Comparison of ENCODE assay signal across 30 mouse cellular contexts in the genomic region with DNA sequence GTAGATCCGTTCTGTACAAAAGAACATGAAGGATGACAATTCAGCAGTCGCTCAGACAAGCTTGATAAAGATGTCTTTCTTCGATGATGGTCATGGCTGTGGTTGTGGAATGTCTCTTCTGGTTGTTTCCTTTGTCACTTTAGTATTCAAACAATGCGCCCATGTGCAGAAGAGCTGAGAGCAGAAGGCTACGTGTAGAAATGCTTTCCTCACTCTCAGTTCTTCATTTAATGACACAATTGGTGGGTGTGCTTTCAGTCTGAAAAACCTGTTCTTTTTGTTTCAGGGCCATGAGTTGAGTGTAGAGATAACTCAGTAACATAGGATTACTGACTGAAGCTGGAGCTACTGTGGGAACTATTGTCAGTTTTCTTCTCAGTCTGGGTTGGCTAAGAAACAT.
"Had no signal": no experiment of that assay in that cellular context is flagged by ENCODE, and none has a peak within 500 bp of the region (broad histone marks: within the 10 kb centered on the region; RNA-seq: fewer than 3 reads in every experiment).

No protein-coding gene starts in this region.

- H3K36me3 ChIP-seq: heart, embryonic 10.5 days; heart, embryonic 12.5 days; heart, embryonic 13.5 days; heart, embryonic 15.5 days; hindbrain, embryonic 10.5 days; hindbrain, embryonic 12.5 days; hindbrain, embryonic 13.5 days; hindbrain, embryonic 15.5 days; intestine, embryonic 15.5 days; kidney, embryonic 15.5 days had no signal

- ATAC-seq: hindbrain, embryonic 16.5 days; hindbrain, postnatal 0 days; inflammation-experienced regulatory T-cells, adult 6 months; intestine, embryonic 15.5 days; intestine, embryonic 16.5 days; intestine, postnatal 0 days had no signal

- H3K27me3 ChIP-seq: heart, embryonic 12.5 days; heart, embryonic 13.5 days; heart, embryonic 15.5 days; hindbrain, embryonic 12.5 days; hindbrain, embryonic 13.5 days; hindbrain, embryonic 15.5 days; intestine, embryonic 15.5 days; kidney, embryonic 15.5 days had no signal

- DNase-seq: heart, postnatal 10 days; heart, postnatal 14 days; heart, postnatal 36 days; heart, postnatal 4 days; kidney, adult 11 months; kidney, adult 18-20 months; kidney, adult 2 months; kidney, adult 8-10 months; kidney, adult 9 months; kidney, postnatal 10 days; kidney, postnatal 14 days; kidney, postnatal 25 days; kidney, postnatal 4 days; layer of hippocampus, adult 9-11 months; layer of hippocampus, postnatal 36 days had no signal
